Comparison of ENCODE assay signal across 8 mouse cellular contexts in genomic region chr6:86400972-86401371, GRCm38 (mm10). TPM values are rescaled to one million over a fixed set of nuclear protein-coding genes. Genes with fewer than 3 reads are reported as not detected.
DNase-seq lines count a peak whose midpoint lies in the region; ATAC-seq and TF ChIP-seq lines count a peak whose summit lies in the region.

No protein-coding gene starts in this region.

- H3K36me3 ChIP-seq in limb, embryonic 14.5 days (ENCODE audit: control insufficient read depth, insufficient read depth, low read length) = no peaks in the 10 kb centered on the region
- H3K36me3 ChIP-seq in midbrain, embryonic 15.5 days (replicated peaks) = no peaks in the 10 kb centered on the region

- H3K27me3 ChIP-seq in limb, embryonic 14.5 days (ENCODE audit: control insufficient read depth, insufficient read depth, low read length) = no peaks in the 10 kb centered on the region
- H3K27me3 ChIP-seq in midbrain, embryonic 15.5 days (replicated peaks) = no peaks in the 10 kb centered on the region

- H3K4me2 ChIP-seq in limb, embryonic 14.5 days (replicated peaks; ENCODE audit: low read depth, low read length, severe bottlenecking) = peak overlapping the region; percentile 39
- H3K4me2 ChIP-seq in midbrain, embryonic 15.5 days = peak overlapping the region; percentile 39

- no peak overlapping the region for H3K27ac ChIP-seq in limb, embryonic 14.5 days (replicated peaks; ENCODE audit: low read depth, low read length)
- H3K27ac ChIP-seq in midbrain, embryonic 15.5 days = no peak overlapping the region

- no peak for TF ChIP-seq POLR2A in limb, embryonic 14.5 days (IDR thresholded peaks at IDR 0.05; ENCODE audit: borderline replicate concordance, extremely low read depth, insufficient read depth, insufficient read length)

- peak overlapping the region; percentile 16 for H3K4me3 ChIP-seq in limb, embryonic 14.5 days (replicated peaks; ENCODE audit: low read length)
- peak overlapping the region; percentile 17; the same call in 1 of the 2 replicates for H3K4me3 ChIP-seq in midbrain, embryonic 15.5 days

- peaks cover 9% of the 10 kb centered on the region for H3K4me1 ChIP-seq in limb, embryonic 14.5 days (ENCODE audit: control insufficient read depth, insufficient read depth, low read length)
- H3K4me1 ChIP-seq in midbrain, embryonic 15.5 days = peaks cover 18% of the 10 kb centered on the region

- no peaks in the 10 kb centered on the region for H3K9me3 ChIP-seq in limb, embryonic 14.5 days (ENCODE audit: control insufficient read depth, low read length)
- no peaks in the 10 kb centered on the region for H3K9me3 ChIP-seq in midbrain, embryonic 15.5 days

- H3K9ac ChIP-seq in limb, embryonic 14.5 days (ENCODE audit: low read depth, low read length, severe bottlenecking) = peak overlapping the region; percentile 9; the same call in 1 of the 2 replicates
- no peak overlapping the region for H3K9ac ChIP-seq in midbrain, embryonic 15.5 days

- peak; percentile 63 for ATAC-seq in inflammation-experienced regulatory T-cells, adult 6 months
- ATAC-seq in limb, embryonic 14.5 days (ENCODE audit: low FRiP score, low read depth) = no peak
- ATAC-seq in midbrain, embryonic 15.5 days (replicated peaks) = no peak

- 5% methylated on average over 9 of the region's 9 CpGs for WGBS in limb, embryonic 14.5 days
- WGBS in midbrain, embryonic 15.5 days = 9% methylated on average over 9 of the region's 9 CpGs

- DNase-seq in ovary, adult 18-20 months (ENCODE audit: low spot score) = peak; percentile 65
- no peak for DNase-seq in ovary, postnatal 10 days (ENCODE audit: low spot score)
- peak; percentile 89 for DNase-seq in embryo, embryonic 10.5 days (ENCODE audit: low spot score)
- DNase-seq in gastrocnemius, postnatal 25 days = peak; percentile 51
- peak; percentile 89 for DNase-seq in limb, embryonic 14.5 days (ENCODE audit: low spot score)
- DNase-seq in spleen, postnatal 14 days (ENCODE audit: low spot score in 2 of 2) = peak; percentile 48 to 70

RNA-seq across cellular contexts. Expression of gene Tia1, which starts 3.0 kb away (rescaled TPM):
- 10 to 100 TPM; 18.7 to 23.4 TPM for total RNA-seq in gastrocnemius, postnatal 25 days (2021)
- polyA plus RNA-seq in inflammation-experienced regulatory T-cells, adult 6 months (2017; shearing (Covaris generic)) = 100 to 1,000 TPM in 2 of 3 experiments, 10 to 100 TPM in 1; 85.7 to 110 (median 100) TPM
- 230 and 264 TPM in 2 replicates for polyA plus RNA-seq in limb, embryonic 14.5 days (2012; rRNA removed)
- 173 and 211 TPM in 2 replicates for polyA plus RNA-seq in limb, embryonic 14.5 days (2014; fragmentation: Nextera tagmentation; extraction: Ambion mirVana)
- 334 and 360 TPM in 2 replicates for polyA plus RNA-seq in midbrain, embryonic 15.5 days (2015; fragmentation: Nextera tagmentation; extraction: Ambion mirVana)

RNA-seq across cellular contexts. Expression of gene Pcyox1, which starts 4.0 kb away (rescaled TPM):
- 10 to 100 TPM; 50.7 to 65.0 TPM for total RNA-seq in gastrocnemius, postnatal 25 days (2021)
- polyA plus RNA-seq in inflammation-experienced regulatory T-cells, adult 6 months (2017; shearing (Covaris generic)) = 10 to 100 TPM in 1 of 3 experiments, 1 to 10 TPM in 2; 6.1 to 11.8 (median 6.8) TPM
- 67.3 and 67.5 TPM in 2 replicates for polyA plus RNA-seq in limb, embryonic 14.5 days (2012; rRNA removed)
- polyA plus RNA-seq in limb, embryonic 14.5 days (2014; fragmentation: Nextera tagmentation; extraction: Ambion mirVana) = 93.3 and 98.2 TPM in 2 replicates
- 93.3 and 96.5 TPM in 2 replicates for polyA plus RNA-seq in midbrain, embryonic 15.5 days (2015; fragmentation: Nextera tagmentation; extraction: Ambion mirVana)

RNA-seq across cellular contexts. Expression of gene Gm44790, which starts 25.5 kb away (rescaled TPM):
- total RNA-seq in gastrocnemius, postnatal 25 days (2021) = not detected
- polyA plus RNA-seq in inflammation-experienced regulatory T-cells, adult 6 months (2017; shearing (Covaris generic)) = not detected
- polyA plus RNA-seq in limb, embryonic 14.5 days (2012; rRNA removed) = 1.5 and 2.4 TPM in 2 replicates
- 0.77 and 1.2 TPM in 2 replicates for polyA plus RNA-seq in limb, embryonic 14.5 days (2014; fragmentation: Nextera tagmentation; extraction: Ambion mirVana)
- not detected in 2 replicates for polyA plus RNA-seq in midbrain, embryonic 15.5 days (2015; fragmentation: Nextera tagmentation; extraction: Ambion mirVana)

RNA-seq across cellular contexts. Expression of gene Snrpg, which starts 29.9 kb away (rescaled TPM):
- total RNA-seq in gastrocnemius, postnatal 25 days (2021) = 10 to 100 TPM; 26.2 to 27.1 TPM
- polyA plus RNA-seq in inflammation-experienced regulatory T-cells, adult 6 months (2017; shearing (Covaris generic)) = 100 to 1,000 TPM; 402 to 450 (median 421) TPM
- polyA plus RNA-seq in limb, embryonic 14.5 days (2012; rRNA removed) = 155 and 632 TPM in 2 replicates
- polyA plus RNA-seq in limb, embryonic 14.5 days (2014; fragmentation: Nextera tagmentation; extraction: Ambion mirVana) = 646 and 684 TPM in 2 replicates
- 377 and 389 TPM in 2 replicates for polyA plus RNA-seq in midbrain, embryonic 15.5 days (2015; fragmentation: Nextera tagmentation; extraction: Ambion mirVana)

RNA-seq across cellular contexts. Expression of gene Fam136a, which starts 35.5 kb away (rescaled TPM):
- total RNA-seq in gastrocnemius, postnatal 25 days (2021) = 10 to 100 TPM; 16.0 to 16.3 TPM
- 10 to 100 TPM; 52.7 to 54.8 (median 53.5) TPM for polyA plus RNA-seq in inflammation-experienced regulatory T-cells, adult 6 months (2017; shearing (Covaris generic))
- polyA plus RNA-seq in limb, embryonic 14.5 days (2012; rRNA removed) = 43.9 and 51.0 TPM in 2 replicates
- polyA plus RNA-seq in limb, embryonic 14.5 days (2014; fragmentation: Nextera tagmentation; extraction: Ambion mirVana) = 109 and 113 TPM in 2 replicates
- polyA plus RNA-seq in midbrain, embryonic 15.5 days (2015; fragmentation: Nextera tagmentation; extraction: Ambion mirVana) = 118 and 122 TPM in 2 replicates
